Mouse (Mus musculus) forebrain, embryonic 12.5 days (tissue): ENCODE results near the gene Rbfox3. TPM values are rescaled to one million over a fixed set of nuclear protein-coding genes. Genes with fewer than 3 reads are reported as not detected.
A peak's percentile ranks its signal among the peaks of the same experiment; 100 is the strongest.

Experiments used
- ATAC-seq: fragments of 200-750 bp; cut with Nextera tagmentation; 2 replicates; pipeline ENCODE4 v1.8.0; 2017; ENCODE audit warnings: moderate TSS enrichment; ENCODE audit not compliant: low FRiP score
- H3K27ac ChIP-seq: fragments of 300-500 bp; sonication (generic); 2 replicates; pipeline ENCODE4 v1.5.1; 2016; ENCODE audit warnings: mild to moderate bottlenecking
- H3K27me3 ChIP-seq: fragments of 300-500 bp; sonication (generic); 2 replicates; pipeline ENCODE4 v1.6.1; 2016; ENCODE audit warnings: mild to moderate bottlenecking
- H3K36me3 ChIP-seq: fragments of 300-500 bp; sonication (generic); replicated peaks from 2 replicates; pipeline ENCODE4 v1.6.1; 2016; ENCODE audit warnings: mild to moderate bottlenecking
- H3K4me1 ChIP-seq: fragments of 300-500 bp; sonication (generic); 2 replicates; pipeline ENCODE4 v1.6.1; 2016
- H3K4me2 ChIP-seq: fragments of 300-500 bp; sonication (generic); 2 replicates; pipeline ENCODE4 v1.6.1; 2016; ENCODE audit warnings: mild to moderate bottlenecking, moderate library complexity
- H3K4me3 ChIP-seq: fragments of 300-500 bp; sonication (generic); replicated peaks from 2 replicates; pipeline ENCODE4 v1.5.1; 2016; ENCODE audit warnings: mild to moderate bottlenecking
- H3K9ac ChIP-seq: fragments of 300-500 bp; sonication (generic); 2 replicates; pipeline ENCODE4 v1.6.1; 2016; ENCODE audit warnings: mild to moderate bottlenecking
- H3K9me3 ChIP-seq: fragments of 300-500 bp; sonication (generic); 2 replicates; pipeline ENCODE4 v1.6.1; 2016
- WGBS: fragments of 180-500 bp; shearing (Covaris S2); methylation state at CpG from one replicate; pipeline ENCODE4 v1.1.7; 2016; 5-methylcytosine and 5-hydroxymethylcytosine counted together
- polyA plus RNA-seq: library from polyadenylated mRNA; unstranded; fragments of >200 nt; fragmentation: Nextera tagmentation; extraction: Ambion mirVana; gene quantifications from 2 replicates; pipeline ENCODE4 v1.2.1, GENCODE M21; 2016

Gene Rbfox3
- polyA plus RNA-seq, 1 experiment from 2014 or later = 19.6 TPM

GRCm38 (mm10) chr11:118832793-118833481, 78.5 kb downstream of the Rbfox3 start:
- ATAC-seq = no peak
- Histone ChIP-seq H3K9ac (no peak overlapping the region), H3K4me3 (no peak overlapping the region), H3K4me1 (peaks cover 4% of the 10 kb centered on the region), H3K9me3 (no peaks in the 10 kb centered on the region), H3K36me3 (no peaks in the 10 kb centered on the region), H3K27ac (no peak overlapping the region), H3K4me2 (no peak overlapping the region), H3K27me3 (no peaks in the 10 kb centered on the region)
- 84% methylated on average over 10 of the region's 10 CpGs for WGBS

GRCm38 (mm10) chr11:118831730-118832129, 79.7 kb downstream of the Rbfox3 start:
- H3K27ac ChIP-seq = no peak overlapping the region
- ATAC-seq = no peak
- peaks cover 4% of the 10 kb centered on the region for H3K4me1 ChIP-seq
- no peaks in the 10 kb centered on the region for H3K36me3 ChIP-seq
- no peak overlapping the region for H3K9ac ChIP-seq
- no peak overlapping the region for H3K4me2 ChIP-seq
- no peaks in the 10 kb centered on the region for H3K27me3 ChIP-seq
- no peaks in the 10 kb centered on the region for H3K9me3 ChIP-seq
- whole genome bisulfite sequencing = 68% methylated on average over 7 of the region's 7 CpGs
- no peak overlapping the region for H3K4me3 ChIP-seq

GRCm38 (mm10) chr11:118825280-118826094, 85.9 kb downstream of the Rbfox3 start:
- no peak overlapping the region for H3K9ac ChIP-seq
- no peak overlapping the region for H3K4me2 ChIP-seq
- no peaks in the 10 kb centered on the region for H3K36me3 ChIP-seq
- no peaks in the 10 kb centered on the region for H3K27me3 ChIP-seq
- H3K4me1 ChIP-seq = peaks cover 13% of the 10 kb centered on the region
- 0 out of 2 replicates have a peak overlapping the region, but pooled peaks have one; percentile 11 for H3K27ac ChIP-seq
- no peak overlapping the region for H3K4me3 ChIP-seq
- no peak for ATAC-seq
- WGBS = 54% methylated on average over 25 of the region's 25 CpGs
- H3K9me3 ChIP-seq = no peaks in the 10 kb centered on the region

- Histone ChIP-seq H3K27ac (no peak overlapping the region), H3K36me3 (no peaks in the 10 kb centered on the region), H3K4me3 (no peak overlapping the region), H3K27me3 (no peaks in the 10 kb centered on the region), H3K9me3 (no peaks in the 10 kb centered on the region), H3K4me1 (peaks cover 13% of the 10 kb centered on the region), H3K4me2 (no peak overlapping the region), H3K9ac (no peak overlapping the region)
- 53% methylated on average over 2 of the region's 2 CpGs for WGBS
- ATAC-seq = no peak
Measured at GRCm38 (mm10) chr11:118821353-118821752, 90.0 kb downstream of the Rbfox3 start.

GRCm38 (mm10) chr11:118818528-118818927, 92.9 kb downstream of the Rbfox3 start:
- peaks cover 11% of the 10 kb centered on the region for H3K4me1 ChIP-seq
- no peak overlapping the region for H3K4me2 ChIP-seq
- H3K27me3 ChIP-seq = no peaks in the 10 kb centered on the region
- 95% methylated on average over 8 of the region's 8 CpGs for WGBS
- no peaks in the 10 kb centered on the region for H3K36me3 ChIP-seq
- H3K9me3 ChIP-seq = no peaks in the 10 kb centered on the region
- H3K27ac ChIP-seq = no peak overlapping the region
- no peak overlapping the region for H3K4me3 ChIP-seq
- no peak overlapping the region for H3K9ac ChIP-seq
- ATAC-seq = no peak

- H3K36me3 ChIP-seq = no peaks in the 10 kb centered on the region
- 64% methylated on average over 5 of the region's 5 CpGs for WGBS
- no peak overlapping the region; the same call in 1 of the 2 replicates for H3K27ac ChIP-seq
- no peak overlapping the region for H3K9ac ChIP-seq
- no peak for ATAC-seq
- H3K4me3 ChIP-seq = no peak overlapping the region
- H3K9me3 ChIP-seq = no peaks in the 10 kb centered on the region
- peaks cover 11% of the 10 kb centered on the region for H3K4me1 ChIP-seq
- no peaks in the 10 kb centered on the region for H3K27me3 ChIP-seq
- no peak overlapping the region for H3K4me2 ChIP-seq
Measured at GRCm38 (mm10) chr11:118815118-118815517, 96.3 kb downstream of the Rbfox3 start.

- H3K27ac ChIP-seq = peak overlapping the region; percentile 42
- H3K4me1 ChIP-seq = peaks cover 11% of the 10 kb centered on the region
- no peak overlapping the region for H3K9ac ChIP-seq
- H3K36me3 ChIP-seq = no peaks in the 10 kb centered on the region
- no peak for ATAC-seq
- H3K27me3 ChIP-seq = no peaks in the 10 kb centered on the region
- no peak overlapping the region for H3K4me3 ChIP-seq
- no peaks in the 10 kb centered on the region for H3K9me3 ChIP-seq
- WGBS = 74% methylated on average over 11 of the region's 11 CpGs
- no peak overlapping the region for H3K4me2 ChIP-seq
Measured at GRCm38 (mm10) chr11:118813942-118814341, 97.5 kb downstream of the Rbfox3 start.

- Histone ChIP-seq H3K9ac (no peak overlapping the region), H3K27ac (no peak overlapping the region), H3K4me3 (no peak overlapping the region), H3K4me2 (no peak overlapping the region), H3K27me3 (no peaks in the 10 kb centered on the region), H3K4me1 (peaks cover 11% of the 10 kb centered on the region), H3K36me3 (no peaks in the 10 kb centered on the region), H3K9me3 (no peaks in the 10 kb centered on the region)
- WGBS = 91% methylated on average over 7 of the region's 7 CpGs
- ATAC-seq = no peak
Measured at GRCm38 (mm10) chr11:118811404-118811803, 100.0 kb downstream of the Rbfox3 start.

- Histone ChIP-seq H3K4me3 (no peak overlapping the region), H3K9me3 (no peaks in the 10 kb centered on the region), H3K36me3 (no peaks in the 10 kb centered on the region), H3K4me1 (no peaks in the 10 kb centered on the region), H3K4me2 (no peak overlapping the region), H3K9ac (no peak overlapping the region), H3K27ac (no peak overlapping the region), H3K27me3 (no peaks in the 10 kb centered on the region)
- 89% methylated on average over 15 of the region's 15 CpGs for WGBS
- ATAC-seq = no peak
Measured at GRCm38 (mm10) chr11:118807511-118807910, 103.9 kb downstream of the Rbfox3 start.

GRCm38 (mm10) chr11:118794856-118795602, 116.4 kb downstream of the Rbfox3 start:
- Histone ChIP-seq H3K27me3 (no peaks in the 10 kb centered on the region), H3K4me3 (no peak overlapping the region), H3K9ac (no peak overlapping the region), H3K9me3 (no peaks in the 10 kb centered on the region), H3K27ac (peak overlapping the region; percentile 95), H3K36me3 (no peaks in the 10 kb centered on the region), H3K4me1 (peaks cover 55% of the 10 kb centered on the region), H3K4me2 (no peak overlapping the region)
- WGBS = 57% methylated on average over 8 of the region's 8 CpGs
- peak; percentile 37 for ATAC-seq

- Histone ChIP-seq H3K4me2 (no peak overlapping the region), H3K4me1 (peaks cover 55% of the 10 kb centered on the region), H3K9ac (no peak overlapping the region), H3K27me3 (no peaks in the 10 kb centered on the region), H3K27ac (peak overlapping the region; percentile 95), H3K9me3 (no peaks in the 10 kb centered on the region), H3K4me3 (no peak overlapping the region), H3K36me3 (no peaks in the 10 kb centered on the region)
- 33% methylated on average over 16 of the region's 16 CpGs for WGBS
- ATAC-seq = peak; percentile 85
Measured at GRCm38 (mm10) chr11:118793639-118794021, 117.8 kb downstream of the Rbfox3 start.

- ATAC-seq = peak; percentile 69
- peaks cover 55% of the 10 kb centered on the region for H3K4me1 ChIP-seq
Measured at GRCm38 (mm10) chr11:118792916-118793638, 118.3 kb downstream of the Rbfox3 start.

More at GRCm38 (mm10) chr11:118792916-118793638, 118.3 kb downstream of the Rbfox3 start:
- H3K4me3 ChIP-seq = no peak overlapping the region
- H3K27me3 ChIP-seq = no peaks in the 10 kb centered on the region
- peak overlapping the region; percentile 95 for H3K27ac ChIP-seq
- no peaks in the 10 kb centered on the region for H3K9me3 ChIP-seq
- 46% methylated on average over 10 of the region's 10 CpGs for WGBS
- H3K36me3 ChIP-seq = no peaks in the 10 kb centered on the region
- peak overlapping the region; percentile 2; the same call in 1 of the 2 replicates for H3K4me2 ChIP-seq
- no peak overlapping the region for H3K9ac ChIP-seq
